Mouse (Mus musculus) midbrain, embryonic 15.5 days (tissue): Measurements from ENCODE around the gene Akap13. TPM values are rescaled to one million over a fixed set of nuclear protein-coding genes. Genes with fewer than 3 reads are reported as not detected.

Experiments used
- ATAC-seq: fragments of 200-750 bp; cut with Nextera tagmentation; replicated peaks from 2 replicates; pipeline ENCODE4 v1.8.0; 2017; ENCODE audit warnings: moderate TSS enrichment
- H3K27ac ChIP-seq: fragments of 300-500 bp; sonication (generic); 2 replicates; pipeline ENCODE4 v1.5.1; 2015; ENCODE audit warnings: mild to moderate bottlenecking, inconsistent platforms
- H3K27me3 ChIP-seq: fragments of 300-500 bp; sonication (generic); replicated peaks from 2 replicates; pipeline ENCODE4 v1.6.1; 2015; ENCODE audit warnings: inconsistent platforms
- H3K36me3 ChIP-seq: fragments of 300-500 bp; sonication (generic); replicated peaks from 2 replicates; pipeline ENCODE4 v1.6.1; 2015; ENCODE audit warnings: inconsistent platforms
- H3K4me1 ChIP-seq: fragments of 300-500 bp; sonication (generic); 2 replicates; pipeline ENCODE4 v1.6.1; 2015; ENCODE audit warnings: inconsistent platforms
- H3K4me2 ChIP-seq: fragments of 300-500 bp; sonication (generic); 2 replicates; pipeline ENCODE4 v1.6.1; 2015; ENCODE audit warnings: inconsistent platforms, mild to moderate bottlenecking, moderate library complexity
- H3K4me3 ChIP-seq: fragments of 300-500 bp; sonication (generic); 2 replicates; pipeline ENCODE4 v1.5.1; 2015; ENCODE audit warnings: mild to moderate bottlenecking, inconsistent platforms
- H3K9ac ChIP-seq: fragments of 300-500 bp; sonication (generic); 2 replicates; pipeline ENCODE4 v1.6.1; 2015; ENCODE audit warnings: mild to moderate bottlenecking, inconsistent platforms
- H3K9me3 ChIP-seq: fragments of 300-500 bp; sonication (generic); 2 replicates; pipeline ENCODE4 v1.6.1; 2016; ENCODE audit warnings: inconsistent platforms
- WGBS: fragments of 180-500 bp; shearing (Covaris S2); methylation state at CpG from one replicate; pipeline ENCODE4 v1.1.7; 2015; ENCODE audit warnings: mixed read lengths; 5-methylcytosine and 5-hydroxymethylcytosine counted together
- microRNA-seq: library from miRNA; unstranded; fragments of <30 nt; microRNA quantifications from one replicate; pipeline ENCODE4, GENCODE M21; 2016
- polyA plus RNA-seq: library from polyadenylated mRNA; unstranded; fragments of >200 nt; fragmentation: Nextera tagmentation; extraction: Ambion mirVana; gene quantifications from 2 replicates; pipeline ENCODE4 v1.2.1, GENCODE M21; 2015

Gene Akap13
- polyA plus RNA-seq, 1 experiment from 2014 or later: 16.1 TPM

- Histone ChIP-seq H3K9ac (no peak overlapping the region), H3K27ac (no peak overlapping the region), H3K4me3 (no peak overlapping the region), H3K27me3 (no peaks in the 10 kb centered on the region), H3K4me2 (no peak overlapping the region), H3K9me3 (no peaks in the 10 kb centered on the region), H3K4me1 (peaks cover 4% of the 10 kb centered on the region; the same call in 1 of the 2 replicates), H3K36me3 (no peaks in the 10 kb centered on the region)
- 73% methylated on average over 3 of the region's 3 CpGs for WGBS
- ATAC-seq: no peak
Measured at GRCm38 (mm10) chr7:75802887-75803286, 347.6 kb downstream of the Akap13 start.

Small RNA genes within 50 kb of the gene (microRNA-seq; reads per million reads assigned to microRNA genes)
- not detected for gene Gm23251

Other genes with a start within 250 kb of the Akap13 start
- gene Sv2b, start 146.3 kb upstream of the Akap13 start, polyA plus RNA-seq: 6.5 and 7.1 TPM in 2 replicates